Mouse (Mus musculus) heart, postnatal 0 days (tissue): ENCODE data around the gene Mpeg1.

Experiments used
- CTCF ChIP-seq: IDR thresholded peaks from 2 replicates; pipeline ENCODE4 v1.5.1; 2016; ENCODE audit warnings: antibody characterized with exemption, control low read depth, low read depth
- EP300 ChIP-seq: IDR thresholded peaks from 2 replicates; pipeline ENCODE4 v1.6.1; 2016; ENCODE audit warnings: antibody characterized with exemption, low read depth

GRCm38 (mm10) chr19:12500881-12501311 lies 40.3 kb downstream of the Mpeg1 start:
- TF ChIP-seq CTCF (no peak), EP300 (no peak)
